Mouse (Mus musculus) spleen, embryonic (tissue): ENCODE measurements at regions not wholly inside any gene's neighbourhood (a gene's known extent, or its start where the extent isn't known, plus 50 kb on each side); places are given as distances from the start of the nearest gene placed in this dataset.

Experiments used
- CTCF ChIA-PET: fragments of 350-600 bp; sonication (Branson Sonifier 250); formaldehyde crosslinking; loops from one replicate; lab custom pipeline; 2022; lab: Charles Lee

DNA sequence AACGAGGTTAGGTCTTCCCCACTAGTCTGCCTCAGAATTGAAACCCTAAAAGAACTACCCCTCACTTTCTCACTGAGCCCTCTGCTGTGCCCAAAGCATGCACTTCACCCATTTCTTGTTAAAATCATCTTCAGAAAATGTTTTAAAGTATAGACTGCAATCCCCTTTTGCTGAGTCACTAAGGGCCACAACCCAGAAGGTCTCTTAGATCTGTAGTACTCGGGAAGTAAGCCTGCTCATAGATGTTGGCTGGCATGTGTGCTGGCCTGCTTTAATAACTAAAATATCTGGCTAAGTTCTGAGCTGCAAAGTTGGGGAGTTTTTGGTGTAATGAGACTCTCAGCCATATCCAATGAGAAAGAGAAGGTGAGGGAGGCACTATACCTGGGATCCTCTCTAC, 329.9 kb downstream of the Insc start:
- CTCF ChIA-PET: no interaction called here

DNA sequence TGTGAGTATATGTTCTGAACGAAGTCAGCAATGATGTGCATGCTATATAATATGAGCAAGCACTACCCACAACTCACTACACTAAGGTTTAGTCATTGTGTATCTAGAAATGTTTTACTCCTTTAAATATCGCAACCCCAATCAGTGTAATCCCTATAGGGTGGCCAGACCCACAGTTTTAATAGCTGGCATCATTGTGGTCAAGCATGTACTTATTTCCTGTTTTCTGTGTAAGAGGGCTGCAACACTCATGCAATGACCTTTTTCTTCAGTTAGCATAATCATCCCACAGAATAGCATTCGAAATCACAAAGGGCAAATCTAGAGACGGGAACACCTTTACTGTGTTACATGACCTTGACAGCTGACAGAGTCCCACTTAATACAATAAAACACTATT, 333.3 kb downstream of the Insc start:
- CTCF ChIA-PET: no interaction called here

DNA sequence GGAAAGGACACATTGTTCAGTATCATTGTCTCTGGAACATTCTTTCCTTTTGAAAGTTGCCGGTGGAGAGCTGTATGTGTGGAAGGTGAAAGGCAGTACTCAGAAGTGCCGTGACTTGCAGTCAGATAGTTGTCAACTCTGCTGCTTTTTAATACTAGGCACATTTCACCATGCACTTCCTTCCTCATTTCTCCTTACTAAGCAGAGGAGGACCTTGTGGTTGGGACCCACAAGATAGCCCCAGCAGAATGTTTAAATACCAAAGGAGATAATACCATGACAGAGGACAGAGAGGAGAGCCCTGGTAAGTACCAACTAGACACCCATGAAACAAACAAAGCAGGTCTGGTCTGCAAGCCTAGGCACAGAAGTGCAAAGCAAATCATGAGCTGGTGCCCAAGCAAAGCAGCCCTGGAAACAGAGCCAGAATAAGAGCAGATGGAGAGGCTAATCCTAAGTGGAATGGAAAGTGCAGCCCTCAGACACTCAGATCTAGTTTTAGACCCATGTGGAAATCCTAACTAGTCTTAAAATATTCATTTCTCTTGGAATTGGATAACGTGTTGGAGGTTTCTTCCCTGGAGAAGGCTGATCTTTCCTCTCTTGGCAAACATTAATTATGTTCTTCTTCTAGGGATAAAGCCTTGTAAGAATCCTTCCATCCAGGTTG, 341.4 kb downstream of the Insc start:
- CTCF ChIA-PET: no interaction called here

DNA sequence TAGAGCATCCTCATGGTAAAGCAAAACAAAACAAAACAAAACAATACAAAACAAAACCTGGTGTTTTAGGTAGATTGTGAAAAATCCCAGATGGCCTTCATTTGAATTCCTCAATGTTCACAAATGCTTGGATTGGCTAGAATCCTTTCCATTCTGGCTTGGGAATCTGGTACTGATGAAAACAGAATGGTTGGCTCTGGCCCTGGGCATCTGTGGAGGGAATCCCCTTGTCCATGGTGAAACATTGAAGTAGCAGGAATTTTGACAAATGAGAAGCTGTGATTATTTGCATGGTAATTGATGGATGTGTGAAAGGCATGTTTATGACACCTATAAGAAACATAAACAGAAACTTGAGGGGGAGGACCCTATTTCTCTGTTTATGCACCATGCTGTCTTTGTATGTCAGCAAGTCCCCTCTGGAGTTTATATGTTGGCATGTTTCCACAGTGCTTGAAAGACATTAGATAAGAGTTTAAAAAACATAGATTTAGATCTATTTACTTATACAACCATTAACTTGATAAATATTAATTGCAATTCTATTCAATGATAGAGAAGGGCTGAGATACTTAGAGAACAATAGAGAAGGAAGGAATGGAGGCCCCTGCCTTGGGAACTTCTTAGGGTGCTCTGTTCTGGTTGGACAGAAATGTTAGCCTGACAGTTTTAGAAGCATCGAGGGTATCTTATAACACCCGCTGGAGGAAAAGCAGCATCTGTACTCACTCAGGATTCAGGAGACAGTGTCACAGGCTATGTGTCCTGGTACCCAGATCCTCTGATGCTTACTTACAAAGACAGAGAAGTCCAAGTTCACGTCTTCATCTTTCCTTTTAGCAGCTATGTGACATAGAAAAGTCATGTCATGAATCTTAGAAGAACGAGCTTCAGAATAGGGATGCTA, 343.3 kb downstream of the Insc start:
- CTCF ChIA-PET: interaction anchor here (0.6 kb wide), 1 partner anchor 465 kb away, joined by 14 read pairs; no protein-coding TSS in a partner anchor

DNA sequence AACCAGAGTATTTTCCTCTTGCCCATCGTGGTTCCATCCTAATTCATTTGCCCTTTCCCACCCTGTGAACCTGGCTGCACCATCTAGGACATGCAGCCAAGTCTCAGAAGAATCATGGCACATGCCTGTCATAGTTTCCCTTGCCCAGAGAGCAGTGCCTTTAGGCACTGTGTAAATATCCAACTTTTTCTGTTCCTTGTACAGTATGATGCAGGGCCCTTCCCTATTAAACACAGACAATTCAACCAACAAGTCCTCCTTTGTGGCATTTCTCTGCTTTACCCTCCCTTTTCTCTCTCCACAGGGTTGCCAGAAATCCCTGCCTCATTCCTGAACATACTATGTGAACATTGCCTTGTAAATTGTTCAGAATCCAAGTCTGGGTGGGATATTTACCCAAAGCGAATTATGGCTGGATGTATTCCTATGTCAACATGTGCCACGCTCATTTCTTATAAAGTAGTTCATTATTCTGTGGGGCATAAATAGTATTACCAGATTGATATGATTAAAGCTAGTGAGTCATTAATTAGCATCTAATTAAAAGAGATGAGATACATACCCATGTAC, 349.1 kb downstream of the Insc start:
- CTCF ChIA-PET: no interaction called here

DNA sequence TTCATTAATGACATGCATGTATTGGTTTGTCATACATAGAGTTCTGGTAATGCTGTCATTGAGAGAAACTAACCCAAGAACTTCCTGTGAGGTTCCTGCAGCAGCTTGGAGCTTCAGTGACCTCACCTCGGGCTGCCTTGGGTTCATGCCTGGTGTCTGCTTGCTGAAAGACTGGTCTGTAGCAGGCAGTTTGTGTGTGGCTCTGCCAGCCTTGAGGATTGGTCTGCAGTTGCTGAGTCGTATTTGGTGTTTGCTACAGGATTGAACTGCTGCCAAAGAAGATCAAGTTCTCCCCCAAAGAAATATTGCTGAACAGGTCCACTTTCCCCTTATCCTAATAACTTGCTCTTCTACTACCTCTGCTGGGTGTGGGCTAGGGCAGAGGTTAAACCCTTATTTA, 362.5 kb downstream of the Insc start:
- CTCF ChIA-PET: no interaction called here

DNA sequence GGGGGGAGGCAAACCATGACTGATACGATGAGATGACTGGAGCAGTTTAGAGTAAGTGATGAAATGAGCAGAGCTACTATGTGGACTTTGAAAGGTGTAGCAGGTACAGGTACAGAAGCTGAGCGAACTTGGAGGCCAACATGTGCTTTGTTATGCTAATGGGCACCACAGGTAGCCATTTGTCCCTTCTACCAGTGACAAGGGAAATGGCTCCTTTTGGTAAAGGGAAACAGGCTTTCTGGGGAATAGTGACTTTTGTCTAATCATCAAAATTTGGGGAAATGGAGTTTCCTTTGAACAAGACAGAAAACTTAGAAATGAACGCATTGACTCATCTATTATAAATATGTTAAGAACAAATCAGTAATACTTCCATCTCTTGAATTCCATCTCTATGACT, 368.8 kb downstream of the Insc start:
- CTCF ChIA-PET: no interaction called here

DNA sequence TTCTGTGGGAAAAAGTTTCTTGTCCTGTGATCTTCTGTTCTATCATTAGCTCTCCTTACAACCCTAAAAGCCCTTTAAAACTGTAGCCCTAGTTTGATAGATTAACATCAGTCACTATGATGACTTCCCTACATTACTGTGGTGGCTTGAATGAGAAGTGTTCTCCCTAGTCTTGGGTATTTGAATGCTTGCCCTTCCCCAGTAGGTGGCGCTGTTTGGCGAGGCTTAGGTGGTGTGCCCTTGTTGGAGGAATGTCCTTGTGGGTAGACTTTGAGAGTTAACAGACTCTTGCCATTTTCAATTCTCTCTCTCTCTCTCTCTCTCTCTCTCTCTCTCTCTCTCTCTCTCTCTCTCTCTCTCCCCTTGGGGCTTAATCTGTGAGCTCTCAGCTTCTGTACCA, 379.8 kb downstream of the Insc start:
- CTCF ChIA-PET: no interaction called here

DNA sequence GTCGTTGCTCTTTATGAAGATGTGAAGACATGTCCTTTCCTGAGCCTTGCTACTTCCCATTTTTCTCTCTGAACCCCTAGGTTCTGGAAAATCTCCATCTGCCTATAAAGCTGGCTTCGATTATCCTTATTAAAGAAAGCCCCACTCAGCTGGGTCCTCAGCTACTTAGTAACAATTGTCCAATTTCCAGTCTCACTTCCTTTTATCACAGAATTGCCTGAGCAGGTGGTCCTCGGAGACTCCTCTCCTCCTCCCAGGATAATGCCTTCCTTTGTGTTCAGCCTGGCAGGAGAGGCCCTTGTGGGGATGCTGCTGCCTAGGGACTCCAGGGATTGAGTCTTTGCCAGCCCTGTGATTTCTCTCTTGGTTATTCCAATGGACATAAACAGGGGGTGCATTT, 385.5 kb downstream of the Insc start:
- CTCF ChIA-PET: no interaction called here

DNA sequence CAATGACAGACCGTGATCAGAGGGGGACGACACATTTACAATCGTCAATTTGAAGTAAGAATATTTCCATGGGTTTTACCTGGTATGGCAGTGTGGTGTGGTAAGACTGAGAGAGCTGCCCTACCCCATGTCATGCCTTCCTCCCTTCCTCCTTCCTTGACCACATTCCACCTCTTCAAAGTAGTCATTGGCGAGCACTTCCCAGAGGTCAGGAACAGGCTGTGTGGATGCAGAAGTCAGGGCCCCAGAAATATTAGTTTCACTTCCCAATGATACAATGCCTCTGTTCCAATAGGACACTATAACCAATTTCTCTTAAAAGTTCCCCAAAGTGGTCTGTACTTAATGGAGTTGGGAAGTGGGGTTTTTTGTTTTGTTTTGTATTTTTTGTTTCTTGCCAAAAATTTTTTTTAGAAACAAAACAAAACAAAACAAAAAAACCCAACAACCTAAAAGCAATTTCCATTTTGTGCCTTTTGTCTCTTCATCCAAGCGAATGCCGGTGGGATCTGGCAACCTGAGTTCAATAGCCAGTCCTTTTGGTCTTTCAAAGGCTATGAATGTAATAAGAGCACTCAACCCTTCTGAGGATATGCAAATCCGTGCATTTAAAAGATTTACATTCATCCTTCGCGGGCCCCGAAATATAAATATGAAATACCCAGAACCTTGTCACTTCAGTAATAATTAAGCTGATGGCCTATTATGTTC, 387.9 kb downstream of the Insc start:
- CTCF ChIA-PET: no interaction called here

DNA sequence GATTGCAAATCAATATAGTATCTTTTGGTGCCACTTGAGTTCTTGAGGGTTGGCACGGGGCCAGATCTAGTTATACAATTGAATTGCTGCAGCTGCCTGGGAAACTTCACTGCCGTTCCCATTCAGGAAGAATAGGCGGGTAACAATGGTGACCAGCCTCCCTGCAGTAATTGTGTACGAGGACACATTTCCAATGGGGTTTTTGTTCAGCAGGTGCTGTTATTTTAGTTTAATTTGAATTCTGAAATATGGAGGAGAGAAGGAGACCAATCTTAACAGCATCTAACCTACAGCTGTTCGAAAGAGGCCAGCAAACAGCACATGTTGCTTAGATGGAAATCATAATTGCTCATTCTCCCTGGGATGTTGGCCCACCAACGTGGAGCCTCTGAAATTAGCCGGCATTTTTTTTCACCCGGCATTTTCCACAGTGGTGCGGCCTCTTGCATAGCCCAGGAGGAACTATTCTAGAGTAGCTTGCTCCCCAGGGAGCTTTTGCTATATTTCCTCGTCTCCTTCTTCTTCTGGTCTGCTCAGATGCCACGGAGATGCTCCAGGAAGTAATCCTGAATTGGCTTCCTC, 388.6 kb downstream of the Insc start:
- CTCF ChIA-PET: no interaction called here

DNA sequence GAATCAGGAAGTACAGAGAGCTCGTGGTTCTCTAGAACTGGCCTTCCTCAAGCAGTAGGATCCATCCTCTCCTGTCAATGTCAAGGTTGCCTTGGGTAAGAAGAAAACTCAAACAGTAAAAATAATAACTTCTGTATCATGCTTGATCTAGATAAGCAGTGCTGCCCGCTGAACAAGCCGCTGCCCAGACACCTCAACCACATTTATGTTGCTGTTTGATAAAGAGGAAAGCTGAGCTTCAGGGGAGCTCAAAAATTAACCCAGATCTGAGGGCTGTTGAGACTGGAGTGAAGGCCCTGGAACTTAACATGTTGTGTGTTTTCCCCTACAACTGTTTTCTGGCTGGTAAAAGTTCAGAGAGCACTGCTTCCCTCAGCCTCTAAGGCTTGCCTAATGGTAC, 389.1 kb downstream of the Insc start:
- CTCF ChIA-PET: no interaction called here

DNA sequence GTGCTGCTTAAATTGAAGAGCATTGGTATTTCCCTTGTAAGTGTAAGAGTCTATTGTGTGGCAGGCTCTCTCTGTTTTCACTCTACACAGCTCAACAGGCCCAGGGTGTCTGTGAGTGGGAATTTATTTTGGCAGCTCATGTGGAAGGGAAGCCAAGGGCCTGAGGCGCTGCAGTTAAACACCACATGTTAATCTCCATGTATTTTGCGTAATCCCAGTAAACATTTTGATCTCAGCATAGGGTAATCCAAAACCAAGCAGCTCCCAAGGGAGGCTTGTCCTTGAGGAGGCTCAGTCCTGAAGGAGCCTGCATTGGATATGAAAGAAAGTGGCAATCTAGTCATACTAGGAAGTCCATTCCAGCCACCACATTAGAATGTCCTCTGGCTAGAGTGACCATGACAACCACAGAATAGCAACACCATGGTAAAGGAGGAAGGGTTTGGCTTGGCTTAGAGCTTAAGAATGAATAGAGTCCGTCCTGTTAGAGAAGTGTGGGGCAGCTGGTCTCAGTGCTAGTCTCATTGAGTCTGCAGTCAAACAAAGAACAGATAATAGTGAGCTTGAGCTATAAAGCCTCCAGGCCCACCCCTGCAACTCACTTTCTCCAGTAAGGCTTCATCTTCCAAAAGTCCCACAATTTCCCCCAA, 391.6 kb downstream of the Insc start:
- CTCF ChIA-PET: no interaction called here

DNA sequence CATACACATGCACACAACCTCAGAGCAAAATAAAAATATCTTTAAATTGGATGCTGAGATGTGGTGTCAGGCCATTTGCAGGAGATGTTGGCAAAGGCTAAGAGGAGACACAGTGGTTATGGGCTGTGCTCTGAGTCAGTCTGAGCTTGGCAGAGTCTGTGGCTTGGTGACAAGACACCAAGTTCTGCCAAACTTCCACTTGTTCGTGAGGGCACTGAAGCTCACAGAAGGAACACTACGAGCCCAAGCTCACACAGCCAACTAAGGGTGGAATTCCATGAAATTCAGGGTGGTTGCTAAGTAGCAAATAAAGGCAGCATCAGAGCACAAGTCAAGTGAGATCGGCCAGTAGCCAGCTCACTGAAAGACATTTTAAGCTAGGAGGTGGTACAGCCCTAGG, 396.8 kb downstream of the Insc start:
- CTCF ChIA-PET: no interaction called here

DNA sequence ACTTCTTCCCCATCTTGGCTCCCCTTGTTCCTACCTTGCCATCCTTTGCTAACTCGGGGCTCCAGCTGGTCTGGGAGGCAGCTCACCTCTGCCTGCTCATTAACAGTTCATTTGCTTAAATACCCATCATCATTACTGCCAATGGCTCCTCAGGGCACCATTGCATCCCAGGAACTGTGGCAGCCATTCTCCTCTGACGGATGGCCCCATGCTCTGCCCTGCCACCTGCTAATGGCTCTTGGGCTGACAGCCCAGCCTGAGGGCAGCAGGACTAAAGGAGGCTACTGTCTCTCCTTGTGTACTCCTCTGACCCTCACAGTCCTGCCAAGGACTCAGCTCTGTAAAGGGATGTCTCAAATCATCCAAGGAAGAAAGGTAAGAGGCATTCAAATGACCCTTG, 398.7 kb downstream of the Insc start:
- CTCF ChIA-PET: no interaction called here

DNA sequence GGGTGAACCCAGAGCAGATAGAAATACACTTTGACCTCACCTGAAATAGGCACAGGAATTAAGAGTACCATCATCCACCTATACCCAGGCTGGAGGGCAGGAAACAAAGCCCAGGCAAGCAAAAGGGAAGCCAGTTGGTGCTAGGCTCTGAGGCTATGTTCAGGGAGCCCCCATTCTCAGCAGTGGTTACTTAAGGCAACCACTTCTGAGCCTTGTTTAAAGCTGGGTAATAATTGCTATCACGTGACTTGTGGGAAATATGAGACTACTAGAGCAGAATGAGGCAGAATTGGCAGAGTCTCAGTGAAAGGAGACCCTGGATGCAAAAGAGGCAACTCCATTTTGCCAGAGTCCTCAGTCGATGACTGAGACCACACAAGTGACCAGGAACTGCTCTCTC, 401.5 kb downstream of the Insc start:
- CTCF ChIA-PET: no interaction called here

DNA sequence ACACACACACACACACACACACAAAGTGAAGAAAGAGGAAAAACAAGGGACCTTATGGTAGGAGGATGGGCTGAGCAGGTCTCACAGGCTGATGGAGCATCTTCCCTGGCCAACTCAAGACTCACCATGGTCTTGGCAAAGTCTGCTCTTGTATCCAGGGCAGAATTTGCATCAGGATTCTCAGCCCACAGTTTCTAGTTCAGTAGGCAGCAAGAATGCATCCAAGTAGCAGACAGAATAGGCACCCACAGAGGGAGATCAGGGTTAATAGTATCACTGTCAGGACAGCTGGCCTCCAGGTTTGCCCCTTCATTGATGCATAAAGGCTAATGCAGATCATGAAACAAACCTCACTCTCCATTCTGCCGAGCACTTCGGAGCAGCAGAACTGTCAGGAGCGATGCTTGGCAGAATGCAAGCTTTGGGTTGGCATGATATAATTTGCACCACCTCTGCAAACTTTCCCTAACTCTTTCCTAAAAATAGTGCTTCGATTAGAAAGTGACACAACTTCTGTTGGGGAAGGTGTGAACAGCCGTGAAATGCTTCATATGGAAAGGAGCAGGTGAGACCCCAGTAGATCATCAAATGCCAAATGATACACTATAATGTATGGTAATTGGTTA, 404.0 kb downstream of the Insc start:
- CTCF ChIA-PET: no interaction called here

DNA sequence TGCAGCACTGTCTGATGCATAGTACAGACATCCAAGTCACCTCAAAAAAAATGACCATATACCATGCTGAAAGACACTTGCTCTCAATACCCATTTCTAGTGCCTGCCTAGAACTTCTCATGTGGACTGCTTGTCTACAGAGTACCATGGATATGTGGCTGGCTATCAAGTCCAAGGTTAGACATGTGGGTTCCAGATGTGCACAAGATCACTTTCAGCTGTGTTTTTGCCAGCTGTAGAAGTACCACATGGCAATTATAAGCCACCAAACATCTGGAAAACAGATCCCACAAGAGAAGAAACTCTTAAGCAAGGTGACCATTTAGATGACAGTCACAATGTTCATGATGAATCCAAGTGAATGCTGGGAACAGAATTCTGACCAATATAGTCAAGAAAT, 409.8 kb downstream of the Insc start:
- CTCF ChIA-PET: no interaction called here

DNA sequence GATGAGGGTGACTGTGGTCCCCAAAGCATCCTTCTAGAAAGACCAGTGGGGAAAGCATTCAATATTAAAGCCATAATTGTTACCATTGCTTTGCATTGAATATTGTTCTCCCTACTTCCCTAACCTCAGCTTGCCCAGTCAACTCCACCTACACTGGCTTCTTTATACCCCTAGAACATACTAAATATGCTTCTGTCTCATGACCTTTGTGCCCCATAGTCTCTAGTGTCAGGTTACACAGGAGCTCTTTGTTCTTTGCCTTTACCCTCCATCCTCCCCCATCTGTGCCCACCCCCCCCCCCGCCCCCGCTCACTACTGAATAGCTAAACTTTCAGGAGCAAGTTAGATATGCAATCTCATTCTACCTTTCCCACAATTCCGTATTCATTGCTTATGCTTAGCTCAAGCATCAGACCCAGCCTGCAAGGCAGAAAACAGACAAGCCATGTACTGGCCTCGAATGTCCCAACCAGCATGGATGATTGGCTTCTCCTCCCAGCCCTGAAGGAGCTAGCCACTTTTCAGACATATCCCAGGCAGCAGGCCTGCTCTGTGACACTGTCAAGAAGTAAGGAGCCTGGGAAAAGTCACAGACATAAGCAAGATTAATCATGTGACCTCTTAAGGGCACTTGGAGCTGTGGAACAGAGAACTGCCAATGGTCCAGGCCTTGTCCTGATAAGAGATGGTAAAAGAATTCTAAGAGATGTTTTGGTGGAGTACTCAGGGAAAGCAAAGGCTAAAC, 410.4 kb downstream of the Insc start:
- CTCF ChIA-PET: no interaction called here

DNA sequence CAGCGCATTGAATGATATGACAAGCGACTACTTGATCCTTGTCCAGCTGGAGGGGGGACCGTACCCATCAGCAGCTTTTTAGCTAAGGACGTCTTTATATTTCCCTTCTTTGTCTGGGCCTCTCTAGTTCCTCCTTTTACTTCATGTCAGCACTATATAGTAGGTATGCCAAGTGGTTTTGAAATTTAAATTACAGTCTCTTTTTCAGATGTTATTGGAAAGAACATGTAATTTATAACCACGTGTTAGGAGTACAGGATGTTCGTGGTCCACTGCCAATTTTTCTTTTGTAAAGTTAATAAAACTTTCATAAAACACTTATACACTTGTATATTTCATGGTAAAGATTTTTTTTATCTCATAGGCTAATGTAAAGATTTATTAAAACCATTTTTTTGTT, 426.5 kb downstream of the Insc start:
- CTCF ChIA-PET: no interaction called here
